Mouse (Mus musculus) midbrain, embryonic 12.5 days (tissue): ENCODE data around the gene Asb15. TPM values are rescaled to one million over a fixed set of nuclear protein-coding genes. Genes with fewer than 3 reads are reported as not detected.

Source experiments
- ATAC-seq: fragments of 200-750 bp; cut with Nextera tagmentation; 2 replicates; pipeline ENCODE4 v1.8.0; 2017; ENCODE audit warnings: low read depth, moderate TSS enrichment, moderate library complexity; ENCODE audit not compliant: low FRiP score
- H3K27ac ChIP-seq: fragments of 300-500 bp; sonication (generic); replicated peaks from 2 replicates; pipeline ENCODE4 v1.5.1; 2016; ENCODE audit warnings: mild to moderate bottlenecking
- H3K27me3 ChIP-seq: fragments of 300-500 bp; sonication (generic); 2 replicates; pipeline ENCODE4 v1.6.1; 2016; ENCODE audit warnings: mild to moderate bottlenecking
- H3K36me3 ChIP-seq: fragments of 300-500 bp; sonication (generic); 2 replicates; pipeline ENCODE4 v1.6.1; 2016
- H3K4me1 ChIP-seq: fragments of 300-500 bp; sonication (generic); 2 replicates; pipeline ENCODE4 v1.6.1; 2016
- H3K4me2 ChIP-seq: fragments of 300-500 bp; sonication (generic); replicated peaks from 2 replicates; pipeline ENCODE4 v1.6.1; 2016; ENCODE audit warnings: mild to moderate bottlenecking, moderate library complexity
- H3K4me3 ChIP-seq: fragments of 300-500 bp; sonication (generic); 2 replicates; pipeline ENCODE4 v1.5.1; 2016; ENCODE audit warnings: mild to moderate bottlenecking
- H3K9ac ChIP-seq: fragments of 300-500 bp; sonication (generic); replicated peaks from 2 replicates; pipeline ENCODE4 v1.6.1; 2016; ENCODE audit warnings: mild to moderate bottlenecking, moderate library complexity
- H3K9me3 ChIP-seq: fragments of 300-500 bp; sonication (generic); 2 replicates; pipeline ENCODE4 v1.6.1; 2016; ENCODE audit warnings: mild to moderate bottlenecking
- WGBS: fragments of 180-500 bp; shearing (Covaris S2); methylation state at CpG from one replicate; pipeline ENCODE4 v1.1.7; 2016; 5-methylcytosine and 5-hydroxymethylcytosine counted together
- polyA plus RNA-seq: library from polyadenylated mRNA; unstranded; fragments of >200 nt; fragmentation: Nextera tagmentation; extraction: Ambion mirVana; gene quantifications from 2 replicates; pipeline ENCODE4 v1.2.1, GENCODE M21; 2016

The Asb15 gene
- polyA plus RNA-seq, 1 experiment from 2014 or later, result not detected

DNA sequence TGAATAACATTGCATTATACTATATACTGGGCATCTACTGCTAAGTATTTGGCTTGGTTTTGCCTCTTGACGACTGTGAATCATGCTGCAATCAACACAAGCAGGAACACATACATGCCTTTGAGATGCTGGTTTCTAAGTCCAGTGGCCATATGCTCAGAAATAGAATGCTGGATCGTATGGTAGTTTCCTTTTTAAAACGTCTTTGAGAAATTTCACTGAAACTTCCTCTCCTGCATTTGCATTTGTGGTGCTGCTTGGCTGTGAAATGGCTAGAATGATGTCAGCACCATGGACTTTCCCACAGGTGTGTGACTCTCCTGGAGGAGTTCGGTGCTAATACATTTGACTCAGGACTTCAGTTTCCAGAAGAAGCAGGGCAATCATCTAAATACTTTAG is 12.2 kb downstream of the Asb15 start:
- no peak for ATAC-seq
- H3K4me2 ChIP-seq, result no peak overlapping the region
- no peaks in the 10 kb centered on the region for H3K4me1 ChIP-seq
- H3K36me3 ChIP-seq, result no peaks in the 10 kb centered on the region
- no peak overlapping the region for H3K4me3 ChIP-seq
- H3K9me3 ChIP-seq, result no peaks in the 10 kb centered on the region
- H3K27ac ChIP-seq, result no peak overlapping the region
- no peaks in the 10 kb centered on the region for H3K27me3 ChIP-seq
- no peak overlapping the region for H3K9ac ChIP-seq
- 70% methylated on average over 4 of the region's 4 CpGs for WGBS

DNA sequence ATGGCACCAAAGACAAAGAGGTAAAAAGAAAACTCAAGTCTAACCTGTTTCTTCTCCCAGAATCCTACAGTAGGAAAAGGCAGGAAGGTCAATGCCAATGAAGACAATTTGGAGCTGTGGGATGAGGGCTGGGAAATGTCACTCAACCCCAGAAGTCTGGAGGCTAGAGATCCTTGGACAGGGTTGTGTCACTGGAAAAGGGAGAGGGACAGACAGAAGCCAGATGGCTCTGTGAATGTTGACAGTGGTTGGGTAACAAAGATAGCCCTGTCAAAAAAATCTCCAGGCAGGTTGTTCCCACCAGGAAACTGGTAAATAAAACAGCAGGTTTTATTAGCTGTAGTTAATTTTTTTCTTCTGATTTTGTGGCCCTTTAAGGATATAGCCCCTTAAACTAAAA is 14.4 kb downstream of the Asb15 start:
- Histone ChIP-seq H3K4me1 (no peaks in the 10 kb centered on the region), H3K36me3 (no peaks in the 10 kb centered on the region), H3K4me2 (no peak overlapping the region), H3K27ac (no peak overlapping the region), H3K9me3 (no peaks in the 10 kb centered on the region), H3K27me3 (no peaks in the 10 kb centered on the region), H3K9ac (no peak overlapping the region), H3K4me3 (no peak overlapping the region)
- ATAC-seq, result no peak

DNA sequence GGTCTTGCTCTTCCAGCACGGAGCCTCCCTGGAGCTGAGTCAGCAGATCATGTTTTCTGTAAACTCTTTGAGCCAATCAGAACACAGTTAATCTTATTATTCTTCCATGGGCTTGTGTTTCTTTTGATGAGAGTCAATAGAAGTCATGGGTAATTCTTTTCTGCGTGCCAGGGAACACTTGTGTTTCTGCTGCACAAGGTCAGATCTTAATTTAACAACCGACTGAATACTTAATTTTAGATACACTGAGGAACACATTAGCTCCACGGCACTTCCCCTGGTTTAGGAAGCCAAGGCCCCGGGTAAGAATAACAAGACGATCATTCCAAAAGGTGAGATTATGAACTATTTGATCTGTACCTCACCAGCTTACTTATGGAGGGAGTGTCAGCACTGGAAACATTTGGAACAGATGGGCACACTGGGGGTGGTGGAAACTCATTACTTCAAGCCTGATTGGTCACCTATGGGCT is 15.2 kb downstream of the Asb15 start:
- Histone ChIP-seq H3K4me2 (no peak overlapping the region), H3K4me1 (no peaks in the 10 kb centered on the region), H3K4me3 (no peak overlapping the region), H3K27ac (no peak overlapping the region), H3K27me3 (no peaks in the 10 kb centered on the region), H3K36me3 (no peaks in the 10 kb centered on the region), H3K9ac (no peak overlapping the region), H3K9me3 (no peaks in the 10 kb centered on the region)
- WGBS, result 76% methylated on average over 6 of the region's 6 CpGs
- no peak for ATAC-seq

DNA sequence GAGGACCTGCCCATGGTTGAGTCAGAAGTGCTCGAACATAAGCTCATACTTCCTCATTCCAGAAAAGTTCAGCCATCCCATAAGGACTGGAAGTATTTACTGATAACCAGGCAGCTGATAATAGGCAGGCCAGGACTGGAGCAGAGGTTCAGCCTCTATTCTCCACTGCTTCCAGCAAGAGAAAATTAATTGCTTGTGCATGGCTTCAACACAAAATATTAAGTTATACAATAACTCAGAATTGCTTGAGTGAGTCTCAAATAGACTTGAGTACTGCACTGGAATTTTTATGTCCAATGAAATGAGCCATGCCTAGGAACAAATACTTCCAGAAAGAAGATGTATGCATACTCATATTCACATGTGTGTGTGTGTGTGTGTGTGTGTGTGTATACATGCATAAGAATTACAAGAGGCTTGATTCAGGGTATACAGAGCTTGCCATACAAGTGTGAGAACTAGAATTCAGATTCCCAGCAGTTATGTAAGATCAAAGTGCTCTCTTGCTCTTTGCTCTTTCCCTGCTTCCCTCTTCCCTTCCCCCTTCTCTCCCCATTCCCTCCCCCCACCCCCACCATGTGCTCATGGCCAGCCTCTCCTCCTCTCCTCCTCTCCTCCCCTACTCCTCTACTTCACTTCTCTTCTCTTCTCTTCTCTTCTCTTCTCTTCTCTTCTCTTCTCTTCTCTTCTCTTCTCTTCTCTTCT is 18.9 kb downstream of the Asb15 start:
- no peaks in the 10 kb centered on the region for H3K4me1 ChIP-seq
- H3K27me3 ChIP-seq, result no peaks in the 10 kb centered on the region
- ATAC-seq, result no peak
- 82% methylated on average over 1 of the region's 1 CpGs for WGBS
- H3K27ac ChIP-seq, result no peak overlapping the region
- no peak overlapping the region for H3K4me3 ChIP-seq
- no peaks in the 10 kb centered on the region for H3K36me3 ChIP-seq
- H3K4me2 ChIP-seq, result no peak overlapping the region
- no peak overlapping the region for H3K9ac ChIP-seq
- no peaks in the 10 kb centered on the region for H3K9me3 ChIP-seq

DNA sequence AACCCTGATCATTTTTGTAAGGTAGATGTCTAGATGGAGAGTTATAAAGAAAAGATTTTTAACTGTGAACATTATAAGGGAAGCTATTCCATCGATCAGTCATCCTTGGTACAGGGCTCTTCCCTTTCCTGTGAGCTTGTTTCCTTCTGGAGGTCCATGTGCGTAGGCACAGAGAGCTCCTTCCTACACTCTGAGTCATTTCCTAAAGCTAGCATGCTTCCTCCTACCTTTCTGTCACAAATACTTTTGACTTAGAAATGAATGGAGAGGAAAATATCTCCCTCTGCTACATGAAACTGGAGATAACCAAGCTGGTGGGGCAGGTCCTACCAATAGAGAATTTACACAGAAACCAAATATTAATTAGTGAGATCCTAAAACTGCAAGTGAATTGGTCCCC is 21.9 kb downstream of the Asb15 start:
- Histone ChIP-seq H3K27me3 (no peaks in the 10 kb centered on the region), H3K9me3 (no peaks in the 10 kb centered on the region), H3K36me3 (no peaks in the 10 kb centered on the region), H3K4me2 (no peak overlapping the region), H3K27ac (no peak overlapping the region), H3K4me1 (no peaks in the 10 kb centered on the region), H3K4me3 (no peak overlapping the region), H3K9ac (no peak overlapping the region)
- 76% methylated on average over 2 of the region's 2 CpGs for WGBS
- ATAC-seq, result no peak

DNA sequence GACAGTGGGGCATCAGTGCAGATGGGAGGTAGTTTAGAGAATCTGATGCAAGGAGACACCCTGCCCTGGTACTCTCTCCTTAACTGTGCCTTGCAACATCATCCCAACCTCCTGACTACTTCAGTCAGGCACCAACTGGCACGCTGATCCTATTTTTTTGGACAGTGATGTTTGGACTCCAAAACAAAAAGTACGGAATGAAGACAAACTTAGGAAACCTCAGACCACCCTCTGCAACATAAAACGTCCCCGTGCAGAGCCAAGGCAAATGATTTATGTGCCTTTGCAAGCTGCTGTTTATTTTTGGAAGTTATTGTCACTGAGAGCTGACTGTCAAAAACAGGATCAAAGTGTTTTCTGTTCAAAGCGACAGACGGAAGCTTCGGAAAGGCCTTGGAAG is 24.1 kb downstream of the Asb15 start:
- Histone ChIP-seq H3K4me3 (no peak overlapping the region), H3K27me3 (no peaks in the 10 kb centered on the region), H3K9ac (no peak overlapping the region), H3K36me3 (no peaks in the 10 kb centered on the region), H3K9me3 (no peaks in the 10 kb centered on the region), H3K27ac (no peak overlapping the region), H3K4me1 (no peaks in the 10 kb centered on the region), H3K4me2 (no peak overlapping the region)
- no peak for ATAC-seq
- WGBS, result 82% methylated on average over 7 of the region's 7 CpGs

DNA sequence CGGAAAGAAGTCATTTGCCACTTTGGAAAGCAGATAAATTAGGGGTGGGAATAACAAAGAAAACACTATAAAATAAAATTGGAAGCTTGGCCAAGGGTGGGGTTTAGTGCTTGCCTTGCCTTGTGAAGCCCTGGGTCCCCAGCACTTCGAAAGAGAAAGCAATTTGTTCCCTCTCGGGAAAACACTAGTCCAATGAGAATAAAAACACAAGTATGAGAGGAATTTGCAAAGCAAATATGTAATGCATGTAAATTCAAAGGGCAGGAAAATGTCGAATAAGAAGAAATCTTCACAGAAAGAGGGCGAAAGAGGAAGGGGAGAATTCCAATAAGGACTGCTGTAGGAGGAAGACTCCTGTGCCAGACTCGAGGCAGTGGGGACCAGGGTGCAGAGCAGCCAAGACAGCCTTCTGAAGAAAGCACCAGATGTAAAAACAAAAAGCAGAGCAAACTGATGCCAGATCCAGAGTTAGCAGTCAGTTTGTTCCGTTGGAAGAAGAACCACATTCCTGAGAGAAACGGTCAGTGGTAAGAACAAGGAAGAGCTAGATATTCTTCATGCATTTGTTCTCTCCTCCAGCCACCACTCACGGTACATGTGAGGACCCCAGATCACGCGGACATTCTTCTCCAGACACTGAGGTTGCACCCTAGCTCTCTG is 26.6 kb downstream of the Asb15 start:
- Histone ChIP-seq H3K36me3 (no peaks in the 10 kb centered on the region), H3K4me2 (no peak overlapping the region), H3K27ac (no peak overlapping the region), H3K27me3 (no peaks in the 10 kb centered on the region), H3K9me3 (no peaks in the 10 kb centered on the region), H3K9ac (no peak overlapping the region), H3K4me1 (no peaks in the 10 kb centered on the region), H3K4me3 (no peak overlapping the region)
- ATAC-seq, result no peak
- WGBS, result 78% methylated on average over 11 of the region's 11 CpGs

DNA sequence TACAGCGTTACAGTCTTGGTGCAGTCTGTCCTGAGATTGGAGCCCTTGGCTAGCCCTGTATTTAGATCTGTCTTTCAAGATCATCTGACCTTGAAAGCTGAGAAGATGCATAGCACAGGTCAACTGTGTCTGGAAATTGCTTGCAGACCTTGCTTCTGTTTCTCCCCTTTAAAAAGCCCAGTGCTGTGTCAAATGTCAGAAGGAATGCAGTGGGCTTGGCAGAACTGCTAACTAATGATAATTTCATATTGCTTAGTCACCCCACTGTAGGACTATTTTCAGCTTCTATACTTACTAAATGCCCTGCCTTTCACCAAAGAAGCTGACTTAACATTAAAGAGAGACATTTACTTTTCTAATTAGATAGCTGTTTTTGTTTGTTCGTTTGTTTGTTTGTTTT is 27.5 kb downstream of the Asb15 start:
- ATAC-seq, result no peak
- Histone ChIP-seq H3K27ac (no peak overlapping the region), H3K27me3 (no peaks in the 10 kb centered on the region), H3K4me1 (no peaks in the 10 kb centered on the region), H3K4me2 (no peak overlapping the region), H3K36me3 (no peaks in the 10 kb centered on the region), H3K9me3 (no peaks in the 10 kb centered on the region), H3K4me3 (no peak overlapping the region), H3K9ac (no peak overlapping the region)
- WGBS, result 82% methylated on average over 2 of the region's 2 CpGs

DNA sequence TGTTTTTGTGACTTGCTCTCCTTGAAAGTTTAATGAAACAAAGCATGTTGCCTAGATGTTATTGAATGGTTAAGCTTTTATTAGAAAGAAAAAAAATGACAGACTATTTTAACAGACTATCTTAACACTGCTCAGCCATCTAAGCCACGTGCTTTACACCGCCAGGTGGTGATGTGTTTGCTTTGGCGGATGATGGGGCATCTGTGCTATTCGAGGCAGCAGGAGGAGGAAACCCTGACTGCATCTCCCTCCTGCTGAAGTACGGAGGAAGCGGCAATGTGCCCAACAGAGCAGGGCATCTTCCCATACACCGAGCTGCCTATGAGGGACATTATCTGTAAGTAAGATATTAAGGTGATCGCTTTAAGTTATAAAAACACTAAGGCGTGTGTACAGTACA is 36.1 kb downstream of the Asb15 start:
- WGBS, result 77% methylated on average over 9 of the region's 9 CpGs
- H3K36me3 ChIP-seq, result no peaks in the 10 kb centered on the region
- no peak for ATAC-seq
- H3K9me3 ChIP-seq, result no peaks in the 10 kb centered on the region
- no peak overlapping the region for H3K27ac ChIP-seq
- H3K4me1 ChIP-seq, result no peaks in the 10 kb centered on the region
- no peak overlapping the region for H3K4me3 ChIP-seq
- H3K9ac ChIP-seq, result no peak overlapping the region
- H3K4me2 ChIP-seq, result no peak overlapping the region
- no peaks in the 10 kb centered on the region for H3K27me3 ChIP-seq

DNA sequence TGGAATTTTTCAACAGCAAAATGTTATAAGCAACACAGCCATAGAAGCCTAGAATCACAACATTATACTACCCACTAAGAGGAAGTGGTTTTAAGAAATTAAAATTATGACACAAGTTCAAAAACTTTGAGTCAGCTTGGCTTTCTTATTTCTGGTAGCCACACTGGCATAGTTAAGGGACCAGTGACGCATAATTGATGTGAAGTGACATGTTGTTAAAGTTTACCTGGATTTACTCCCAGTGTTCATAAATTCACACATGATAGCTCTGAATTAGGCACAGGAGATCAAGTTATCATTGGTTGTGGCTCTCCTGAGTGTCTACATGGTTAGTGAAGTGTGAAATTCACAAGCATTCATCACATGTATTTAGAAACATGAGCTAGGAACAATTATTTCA is 36.9 kb downstream of the Asb15 start:
- no peaks in the 10 kb centered on the region for H3K36me3 ChIP-seq
- no peak overlapping the region for H3K9ac ChIP-seq
- 92% methylated on average over 1 of the region's 1 CpGs for WGBS
- H3K27me3 ChIP-seq, result no peaks in the 10 kb centered on the region
- no peak overlapping the region for H3K4me2 ChIP-seq
- H3K27ac ChIP-seq, result no peak overlapping the region
- H3K9me3 ChIP-seq, result no peaks in the 10 kb centered on the region
- no peaks in the 10 kb centered on the region for H3K4me1 ChIP-seq
- ATAC-seq, result no peak
- no peak overlapping the region for H3K4me3 ChIP-seq

DNA sequence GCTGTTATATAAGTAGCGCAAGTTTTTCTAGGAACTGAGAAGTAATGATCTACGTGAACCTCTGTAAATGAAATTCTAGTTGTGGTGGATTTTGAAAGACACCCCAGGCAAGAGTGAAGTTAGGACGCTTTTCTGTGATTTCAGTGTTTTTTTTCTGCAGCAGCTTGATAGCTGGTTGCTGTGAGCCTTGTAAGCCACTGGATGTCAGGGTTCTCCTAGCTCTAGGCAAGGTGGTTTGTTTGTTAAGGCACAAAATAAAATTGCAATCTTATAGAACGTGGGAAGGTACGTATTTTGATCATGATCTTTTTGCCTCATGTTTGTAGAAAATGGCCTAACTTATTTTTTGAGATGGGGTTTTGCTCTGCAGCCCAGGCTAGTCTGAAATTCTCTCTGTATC is 41.0 kb downstream of the Asb15 start:
- Histone ChIP-seq H3K27ac (no peak overlapping the region), H3K4me1 (no peaks in the 10 kb centered on the region), H3K36me3 (no peaks in the 10 kb centered on the region), H3K4me2 (no peak overlapping the region), H3K27me3 (no peaks in the 10 kb centered on the region), H3K9ac (no peak overlapping the region), H3K4me3 (no peak overlapping the region), H3K9me3 (no peaks in the 10 kb centered on the region)
- ATAC-seq, result no peak
- WGBS, result 86% methylated on average over 5 of the region's 5 CpGs

DNA sequence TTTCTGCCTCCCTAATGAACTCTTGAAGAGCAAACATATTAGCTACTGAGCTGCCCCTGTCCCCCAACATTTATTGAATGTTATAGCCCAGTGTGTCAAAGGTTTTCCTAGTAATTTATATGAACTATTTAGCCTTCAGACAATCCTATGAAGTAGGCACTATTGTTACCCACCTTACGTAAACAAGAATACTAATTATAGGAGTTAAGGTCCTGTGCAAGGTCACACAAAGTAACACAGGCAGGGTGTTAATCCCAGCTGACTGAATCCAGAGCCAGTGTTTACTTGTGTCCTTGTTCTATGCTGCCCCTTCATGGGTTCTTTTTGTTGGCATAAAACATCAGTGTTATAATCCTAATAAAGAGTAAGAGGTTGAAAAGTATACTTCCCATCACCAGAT is 41.8 kb downstream of the Asb15 start:
- no peaks in the 10 kb centered on the region for H3K36me3 ChIP-seq
- no peaks in the 10 kb centered on the region for H3K9me3 ChIP-seq
- no peak overlapping the region for H3K4me3 ChIP-seq
- no peaks in the 10 kb centered on the region for H3K4me1 ChIP-seq
- no peaks in the 10 kb centered on the region for H3K27me3 ChIP-seq
- no peak for ATAC-seq
- 98% methylated on average over 1 of the region's 1 CpGs for WGBS
- no peak overlapping the region for H3K4me2 ChIP-seq
- no peak overlapping the region for H3K9ac ChIP-seq
- no peak overlapping the region for H3K27ac ChIP-seq

DNA sequence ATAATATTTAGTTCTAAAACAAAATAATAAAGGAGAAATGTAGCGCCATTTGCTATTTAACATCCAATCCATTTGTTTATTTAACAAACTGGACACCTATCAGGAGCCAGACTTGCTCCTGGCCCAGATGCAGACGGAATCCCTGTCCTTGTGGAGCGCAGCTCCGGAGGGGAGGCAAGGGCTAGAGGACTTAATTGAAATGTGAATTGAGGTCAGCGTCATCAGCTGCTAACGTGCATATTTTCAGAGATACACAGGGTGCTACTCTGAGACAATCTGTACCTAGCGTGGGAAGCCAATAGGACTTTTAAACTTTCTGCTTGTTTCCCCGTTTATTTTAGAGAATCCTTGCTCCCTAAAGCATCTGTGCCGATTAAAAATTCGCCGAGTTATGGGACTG is 42.3 kb downstream of the Asb15 start:
- no peaks in the 10 kb centered on the region for H3K27me3 ChIP-seq
- no peak for ATAC-seq
- WGBS, result 68% methylated on average over 11 of the region's 11 CpGs
- H3K4me3 ChIP-seq, result no peak overlapping the region
- H3K9me3 ChIP-seq, result no peaks in the 10 kb centered on the region
- no peaks in the 10 kb centered on the region for H3K36me3 ChIP-seq
- H3K27ac ChIP-seq, result no peak overlapping the region
- H3K9ac ChIP-seq, result no peak overlapping the region
- no peak overlapping the region for H3K4me2 ChIP-seq
- H3K4me1 ChIP-seq, result no peaks in the 10 kb centered on the region
